Mouse (Mus musculus) cerebellum, adult 9-10 months (tissue): ENCODE measurements around the gene Gm14391.
A peak's percentile ranks its signal among the peaks of the same experiment; 100 is the strongest.
"Not testable (repeated sequence)": the region's sequence is repeated elsewhere in the genome, so short reads cannot be mapped to it uniquely, and the experiment has no call there.

Experiments
- DNase-seq: peaks from one replicate; pipeline ENCODE4 v3.0.0; 2022

The Gm14391 gene

GRCm38 (mm10) chr2:175206732-175207131, at the start of gene Gm14391:
Gene Gm14391, minus strand, starts transcription at chr2:175206917.
- DNase-seq, result not testable (repeated sequence)

- not testable (repeated sequence) for DNase-seq
These were observed 27.7 kb downstream of the Gm14391 start for GRCm38 (mm10) chr2:175179008-175179407.

GRCm38 (mm10) chr2:175176312-175176711, 30.4 kb downstream of the Gm14391 start:
- DNase-seq, result no peak

GRCm38 (mm10) chr2:175175401-175176180, 31.1 kb downstream of the Gm14391 start, which contains the start of gene Gm14443:
Gene Gm14443, minus strand, starts transcription at chr2:175175871.
- DNase-seq, result not testable (repeated sequence)

GRCm38 (mm10) chr2:175174058-175174457, 32.7 kb downstream of the Gm14391 start:
- DNase-seq, result not testable (repeated sequence)

- not testable (repeated sequence) for DNase-seq
These were observed 33.7 kb downstream of the Gm14391 start for GRCm38 (mm10) chr2:175172906-175173595.

GRCm38 (mm10) chr2:175172123-175172522, 34.6 kb downstream of the Gm14391 start:
- DNase-seq, result no peak

- DNase-seq, result not testable (repeated sequence)
These were observed 39.8 kb downstream of the Gm14391 start for GRCm38 (mm10) chr2:175166870-175167269.

- not testable (repeated sequence) for DNase-seq
These were observed 41.6 kb downstream of the Gm14391 start for GRCm38 (mm10) chr2:175165110-175165509.

- DNase-seq, result not testable (repeated sequence)
These were observed 45.3 kb downstream of the Gm14391 start for GRCm38 (mm10) chr2:175161438-175161837.

GRCm38 (mm10) chr2:175158642-175159041, 48.1 kb downstream of the Gm14391 start:
- no peak for DNase-seq

GRCm38 (mm10) chr2:175156696-175157095, 50.0 kb downstream of the Gm14391 start:
- DNase-seq, result no peak

GRCm38 (mm10) chr2:175141993-175142295, 64.8 kb downstream of the Gm14391 start, which contains the start of gene Gm14399:
Gene Gm14399, minus strand, starts transcription at chr2:175142012.
- not testable (repeated sequence) for DNase-seq

- peak; percentile 48 for DNase-seq
These were observed 65.4 kb downstream of the Gm14391 start for GRCm38 (mm10) chr2:175141118-175141992.
